Mouse (Mus musculus) heart, embryonic 10.5 days (tissue): ENCODE data around the gene Cox5a. TPM values are rescaled to one million over a fixed set of nuclear protein-coding genes. Genes with fewer than 3 reads are reported as not detected.

Experiments
- DNase-seq: peaks from one replicate; pipeline ENCODE4 v3.0.0-alpha.2; 2017; ENCODE audit warnings: low spot score
- H3K27ac ChIP-seq: fragments of 300-500 bp; sonication (generic); 2 replicates; pipeline ENCODE4 v1.5.1; 2016; ENCODE audit warnings: mild to moderate bottlenecking
- H3K27me3 ChIP-seq: fragments of 300-500 bp; sonication (generic); 2 replicates; pipeline ENCODE4 v1.6.1; 2016; ENCODE audit warnings: mild to moderate bottlenecking; ENCODE audit not compliant: poor library complexity, insufficient read depth, severe bottlenecking
- H3K36me3 ChIP-seq: fragments of 300-500 bp; sonication (generic); 2 replicates; pipeline ENCODE4 v1.6.1; 2016; ENCODE audit warnings: mild to moderate bottlenecking, moderate library complexity
- H3K4me1 ChIP-seq: fragments of 300-500 bp; sonication (generic); 2 replicates; pipeline ENCODE4 v1.6.1; 2016; ENCODE audit warnings: mild to moderate bottlenecking
- H3K4me3 ChIP-seq: fragments of 300-500 bp; sonication (generic); 2 replicates; pipeline ENCODE4 v1.5.1; 2016; ENCODE audit warnings: mild to moderate bottlenecking, moderate library complexity
- H3K9me3 ChIP-seq: fragments of 300-500 bp; sonication (generic); 2 replicates; pipeline ENCODE4 v1.6.1; 2016; ENCODE audit warnings: mild to moderate bottlenecking, moderate library complexity
- WGBS: fragments of 180-500 bp; shearing (Covaris S2); methylation state at CpG from one replicate; pipeline ENCODE4 v1.1.7; 2016; 5-methylcytosine and 5-hydroxymethylcytosine counted together
- polyA plus RNA-seq: library from polyadenylated mRNA; unstranded; fragments of >200 nt; fragmentation: Nextera tagmentation; extraction: Ambion mirVana; gene quantifications from 2 replicates; pipeline ENCODE4 v1.2.1, GENCODE M21; 2016

Cox5a gene
- polyA plus RNA-seq, 1 experiment from 2014 or later = 911 TPM

DNA sequence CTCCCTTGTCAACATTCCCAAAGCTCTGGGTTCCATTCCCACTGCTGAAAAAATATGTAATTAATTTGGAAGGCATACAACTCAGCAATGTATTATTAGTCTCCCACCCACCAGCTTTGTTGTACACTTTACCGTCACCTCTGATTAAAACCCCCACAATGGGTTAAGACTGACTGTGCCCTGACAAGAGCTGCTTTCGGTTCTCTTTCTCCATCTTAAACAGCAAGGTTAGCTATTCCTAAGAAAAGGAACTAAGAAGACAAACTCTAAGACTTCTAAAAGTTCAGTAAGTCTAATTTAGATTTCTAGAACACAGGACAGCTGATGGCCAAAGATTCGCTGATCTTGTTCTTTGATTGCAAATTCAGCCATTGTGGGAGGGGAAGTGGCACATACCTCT lies 36.1 kb downstream of the Cox5a start:
- H3K27ac ChIP-seq = no peak overlapping the region
- H3K4me1 ChIP-seq = peaks cover 20% of the 10 kb centered on the region
- H3K4me3 ChIP-seq = no peak overlapping the region
- H3K9me3 ChIP-seq = no peaks in the 10 kb centered on the region
- 73% methylated on average over 3 of the region's 3 CpGs for WGBS
- no peaks in the 10 kb centered on the region for H3K36me3 ChIP-seq
- no peak for DNase-seq
- no peaks in the 10 kb centered on the region for H3K27me3 ChIP-seq

DNA sequence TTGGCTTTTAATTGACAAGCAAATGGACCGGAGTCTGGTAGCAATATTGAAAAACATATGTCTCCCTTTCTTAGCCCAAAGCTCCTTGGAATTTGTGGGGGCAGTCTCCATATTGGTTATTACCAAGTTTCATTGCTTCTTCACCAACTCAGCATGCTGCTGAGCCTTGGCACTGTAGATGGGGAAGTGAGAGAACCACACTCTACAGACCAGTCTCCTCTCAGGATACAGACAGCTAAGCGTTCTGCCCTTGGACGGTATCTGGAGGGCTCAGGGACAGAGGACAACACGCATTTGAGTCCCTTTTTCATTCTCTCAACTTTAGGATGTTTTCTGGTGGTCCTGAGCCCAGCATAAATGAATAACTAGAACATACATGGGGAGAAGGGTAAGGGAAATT lies 37.6 kb downstream of the Cox5a start:
- H3K9me3 ChIP-seq = no peaks in the 10 kb centered on the region
- no peak for DNase-seq
- peaks cover 27% of the 10 kb centered on the region for H3K4me1 ChIP-seq
- H3K27me3 ChIP-seq = no peaks in the 10 kb centered on the region
- H3K36me3 ChIP-seq = no peaks in the 10 kb centered on the region
- H3K4me3 ChIP-seq = no peak overlapping the region
- 84% methylated on average over 4 of the region's 4 CpGs for WGBS
- H3K27ac ChIP-seq = no peak overlapping the region

- no peaks in the 10 kb centered on the region for H3K27me3 ChIP-seq
- no peaks in the 10 kb centered on the region for H3K36me3 ChIP-seq
- H3K9me3 ChIP-seq = no peaks in the 10 kb centered on the region
- H3K27ac ChIP-seq = no peak overlapping the region
- no peak overlapping the region for H3K4me3 ChIP-seq
- WGBS = 59% methylated on average over 2 of the region's 2 CpGs
- no peak for DNase-seq
- peaks cover 20% of the 10 kb centered on the region for H3K4me1 ChIP-seq
Measured at GRCm38 (mm10) chr9:57559568-57559967, 38.5 kb downstream of the Cox5a start.

GRCm38 (mm10) chr9:57560263-57560662 lies 39.2 kb downstream of the Cox5a start:
- H3K27ac ChIP-seq = peak overlapping the region; percentile 87
- DNase-seq = no peak
- H3K4me3 ChIP-seq = peak overlapping the region; percentile 66
- no peaks in the 10 kb centered on the region for H3K9me3 ChIP-seq
- H3K4me1 ChIP-seq = peaks cover 22% of the 10 kb centered on the region
- H3K36me3 ChIP-seq = no peaks in the 10 kb centered on the region
- no peaks in the 10 kb centered on the region for H3K27me3 ChIP-seq
- 30% methylated on average over 7 of the region's 7 CpGs for WGBS

DNA sequence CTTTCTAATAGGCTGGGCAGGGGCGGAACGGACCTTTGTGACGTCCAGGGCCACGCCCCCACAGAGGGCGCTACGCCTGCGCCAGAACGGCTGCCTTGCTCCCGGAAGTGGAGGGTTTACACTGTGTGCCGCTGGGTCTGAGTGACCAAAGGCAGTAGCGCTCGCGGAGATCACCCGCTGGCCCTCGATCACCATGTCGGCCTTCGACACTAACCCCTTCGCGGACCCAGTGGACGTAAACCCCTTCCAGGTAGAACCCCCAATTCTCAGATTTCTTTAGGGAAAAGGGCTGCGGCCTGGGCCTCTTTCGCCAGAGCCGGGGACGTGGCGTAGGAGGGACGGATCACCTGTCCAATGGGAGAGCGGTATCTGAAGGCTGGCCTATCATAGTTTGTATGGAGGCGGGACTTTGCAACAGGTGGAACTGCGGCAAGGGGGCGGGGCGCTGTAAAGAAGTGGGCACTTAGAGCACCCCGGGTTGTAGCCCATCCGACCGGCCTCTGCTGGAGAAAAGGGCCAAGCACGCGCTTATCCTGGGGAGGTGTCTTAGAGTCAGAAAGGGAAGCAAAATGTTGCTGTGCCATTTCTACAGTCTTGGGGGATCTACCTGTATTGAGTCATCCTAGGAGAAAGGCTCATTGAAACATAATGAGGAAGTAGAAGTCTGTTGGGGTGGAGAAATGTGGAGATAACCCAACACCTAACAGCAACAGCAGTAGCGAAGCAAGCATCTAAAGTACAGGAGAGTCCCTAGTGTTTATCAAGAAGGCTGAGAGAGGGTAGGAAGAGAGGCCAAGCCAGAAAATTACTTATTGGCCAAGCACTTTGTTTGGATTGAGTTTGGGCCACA lies 40.0 kb downstream of the Cox5a start, which contains the start of gene Scamp2:
TSS of gene Scamp2 (plus strand) at position 83 of the 850 bp plus-strand sequence.
- Histone ChIP-seq H3K36me3 (no peaks in the 10 kb centered on the region), H3K4me1 (peaks cover 30% of the 10 kb centered on the region), H3K27ac (peak within 1 kb of the TSS; percentile 87), H3K9me3 (no peaks in the 10 kb centered on the region), H3K4me3 (peak within 1 kb of the TSS; percentile 66), H3K27me3 (no peaks in the 10 kb centered on the region)
- DNase-seq = peak; percentile 97
- WGBS = under 1% methylated on average over 37 of the region's 37 CpGs

- DNase-seq = no peak
- Histone ChIP-seq H3K4me1 (peaks cover 31% of the 10 kb centered on the region), H3K27ac (no peak overlapping the region), H3K4me3 (peak overlapping the region; percentile 66), H3K9me3 (no peaks in the 10 kb centered on the region), H3K27me3 (no peaks in the 10 kb centered on the region), H3K36me3 (no peaks in the 10 kb centered on the region)
- 80% methylated on average over 13 of the region's 13 CpGs for WGBS
Measured at GRCm38 (mm10) chr9:57561711-57562099, 40.6 kb downstream of the Cox5a start.

DNA sequence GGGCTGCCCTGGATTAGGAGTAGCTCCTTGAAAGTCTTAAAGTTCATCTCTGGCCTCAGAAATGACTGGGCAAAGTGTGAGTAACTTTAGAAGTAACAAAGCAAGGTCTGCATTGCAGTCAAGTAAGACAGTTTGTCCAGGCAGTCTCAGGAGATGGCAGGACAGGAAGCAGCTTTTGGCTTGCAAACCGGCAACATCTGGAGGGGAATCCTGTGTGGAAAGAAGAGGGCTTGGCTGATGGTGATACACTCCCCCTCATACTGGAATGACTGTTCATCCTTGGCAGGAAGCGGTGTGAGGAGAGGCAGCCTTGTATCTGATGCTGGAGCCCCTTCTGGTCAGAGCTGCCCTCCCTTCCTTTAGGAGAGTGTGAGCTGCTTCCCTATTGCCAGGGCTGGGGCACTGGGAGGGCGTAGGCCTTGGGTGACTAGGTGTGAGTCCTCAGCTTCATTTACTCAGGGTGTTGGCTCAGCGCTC lies 41.9 kb downstream of the Cox5a start:
- H3K4me1 ChIP-seq = peaks cover 31% of the 10 kb centered on the region
- no peak overlapping the region for H3K27ac ChIP-seq
- 53% methylated on average over 4 of the region's 4 CpGs for WGBS
- DNase-seq = no peak
- peaks cover under 1% of the 10 kb centered on the region for H3K36me3 ChIP-seq
- no peaks in the 10 kb centered on the region for H3K9me3 ChIP-seq
- no peak overlapping the region for H3K4me3 ChIP-seq
- H3K27me3 ChIP-seq = no peaks in the 10 kb centered on the region

DNA sequence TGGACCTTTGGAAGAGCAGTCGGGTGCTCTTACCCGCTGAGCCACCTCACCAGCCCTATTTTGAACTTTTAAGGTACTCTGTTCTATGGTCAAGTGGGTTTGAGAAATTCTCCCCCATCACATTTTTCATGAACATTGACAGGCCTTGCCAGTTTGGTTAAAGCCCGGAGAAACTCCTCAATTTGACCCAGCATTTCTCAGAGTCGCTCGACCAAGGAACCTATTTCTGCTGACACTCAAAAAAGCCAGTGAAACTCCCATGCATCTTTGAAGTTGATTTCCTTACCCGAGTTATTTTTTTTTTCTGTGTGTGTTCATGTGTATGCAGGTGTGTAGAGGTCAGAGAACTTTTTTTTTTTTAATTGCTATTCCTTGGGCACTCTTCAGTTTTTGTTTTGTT lies 43.5 kb downstream of the Cox5a start:
- peaks cover 31% of the 10 kb centered on the region for H3K4me1 ChIP-seq
- no peak for DNase-seq
- 88% methylated on average over 6 of the region's 6 CpGs for WGBS
- no peaks in the 10 kb centered on the region for H3K27me3 ChIP-seq
- H3K36me3 ChIP-seq = peaks cover 17% of the 10 kb centered on the region
- H3K9me3 ChIP-seq = no peaks in the 10 kb centered on the region
- H3K27ac ChIP-seq = no peak overlapping the region
- H3K4me3 ChIP-seq = no peak overlapping the region

- no peak for DNase-seq
- no peak overlapping the region for H3K4me3 ChIP-seq
- H3K4me1 ChIP-seq = peaks cover 31% of the 10 kb centered on the region
- H3K36me3 ChIP-seq = peaks cover 23% of the 10 kb centered on the region
- H3K27ac ChIP-seq = peak overlapping the region; percentile 19; the same call in 1 of the 2 replicates
- H3K9me3 ChIP-seq = no peaks in the 10 kb centered on the region
- 41% methylated on average over 10 of the region's 10 CpGs for WGBS
- H3K27me3 ChIP-seq = no peaks in the 10 kb centered on the region
Measured at GRCm38 (mm10) chr9:57565741-57566221, 44.7 kb downstream of the Cox5a start.

GRCm38 (mm10) chr9:57566846-57567245 lies 45.8 kb downstream of the Cox5a start:
- Histone ChIP-seq H3K9me3 (no peaks in the 10 kb centered on the region), H3K4me3 (no peak overlapping the region), H3K27ac (no peak overlapping the region), H3K36me3 (peaks cover 31% of the 10 kb centered on the region), H3K4me1 (peaks cover 23% of the 10 kb centered on the region), H3K27me3 (no peaks in the 10 kb centered on the region)
- DNase-seq = no peak
- WGBS = 54% methylated on average over 8 of the region's 8 CpGs

DNA sequence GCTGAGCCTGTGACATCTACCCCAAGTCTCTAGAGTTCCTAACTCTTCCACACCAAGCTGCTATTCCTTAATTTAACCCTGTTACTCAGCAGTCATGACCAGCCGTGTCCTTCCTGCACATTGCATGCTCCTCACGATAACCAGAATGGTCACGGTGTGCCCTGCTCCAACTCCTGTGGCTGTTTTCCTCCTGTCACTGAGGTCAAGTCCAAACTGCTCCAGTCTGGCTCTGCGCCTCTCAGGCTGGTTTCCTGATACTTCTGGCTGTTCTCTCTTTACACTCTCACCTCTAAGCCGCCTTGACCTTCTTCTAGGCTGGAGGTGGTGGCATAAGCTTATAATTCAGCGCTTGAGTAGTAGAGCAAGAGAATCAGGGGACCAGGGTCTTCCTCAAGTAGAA lies 47.4 kb downstream of the Cox5a start:
- H3K9me3 ChIP-seq = no peaks in the 10 kb centered on the region
- peaks cover 11% of the 10 kb centered on the region; the same call in 1 of the 2 replicates for H3K4me1 ChIP-seq
- no peak overlapping the region for H3K4me3 ChIP-seq
- no peaks in the 10 kb centered on the region for H3K27me3 ChIP-seq
- no peak overlapping the region for H3K27ac ChIP-seq
- peaks cover 37% of the 10 kb centered on the region for H3K36me3 ChIP-seq
- 83% methylated on average over 6 of the region's 6 CpGs for WGBS
- no peak for DNase-seq

DNA sequence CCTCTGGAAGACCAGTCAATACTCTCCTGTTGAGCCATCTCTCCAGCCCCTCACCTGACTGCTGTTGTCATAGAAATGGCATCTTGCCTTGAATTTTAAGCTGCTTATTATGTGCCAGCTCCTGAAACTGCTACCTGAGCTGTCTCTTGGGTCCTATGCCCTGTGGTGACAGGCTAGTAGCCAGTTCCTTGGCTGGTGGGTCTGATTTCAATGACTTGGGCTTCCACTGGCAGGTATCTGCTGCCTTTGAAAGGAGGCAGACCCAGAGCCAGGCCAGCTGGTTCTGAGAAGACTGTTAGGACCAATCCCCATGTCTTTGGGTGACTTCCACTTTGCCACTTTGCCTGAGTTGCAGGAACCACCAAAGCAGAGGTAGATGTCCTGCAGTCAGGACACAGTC lies 53.3 kb downstream of the Cox5a start:
- Histone ChIP-seq H3K9me3 (no peaks in the 10 kb centered on the region), H3K36me3 (peaks cover 54% of the 10 kb centered on the region), H3K4me3 (no peak overlapping the region), H3K27ac (no peak overlapping the region), H3K27me3 (no peaks in the 10 kb centered on the region), H3K4me1 (0 out of 2 replicates have a peak, but pooled peaks cover 8% of the 10 kb centered on the region)
- DNase-seq = no peak

DNA sequence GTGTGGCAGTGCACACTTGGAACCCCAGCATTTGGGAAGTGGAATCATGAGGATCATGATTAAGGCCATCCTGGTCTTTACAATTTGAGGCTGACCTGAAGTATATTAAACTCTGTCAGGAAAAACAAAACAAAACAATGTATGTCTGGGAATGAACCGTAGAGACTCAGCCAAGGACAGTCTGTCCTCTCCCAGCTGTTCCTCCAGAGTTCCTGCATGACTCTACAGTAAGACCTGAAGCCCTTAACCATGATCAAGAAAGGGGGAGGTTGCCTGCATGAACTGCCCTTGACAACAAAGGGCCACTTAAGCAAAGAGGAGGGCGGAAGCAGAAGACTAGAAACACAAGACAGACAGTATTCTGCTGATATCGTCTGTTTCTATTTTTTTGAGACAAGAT lies 54.5 kb downstream of the Cox5a start:
- Histone ChIP-seq H3K4me1 (0 out of 2 replicates have a peak, but pooled peaks cover 8% of the 10 kb centered on the region), H3K9me3 (no peaks in the 10 kb centered on the region), H3K27ac (no peak overlapping the region), H3K27me3 (no peaks in the 10 kb centered on the region), H3K36me3 (peaks cover 55% of the 10 kb centered on the region), H3K4me3 (no peak overlapping the region)
- WGBS = 67% methylated on average over 3 of the region's 3 CpGs
- DNase-seq = no peak
